Mouse (Mus musculus): ENCODE data around the gene Ppp2r3a. TPM values are rescaled to one million over a fixed set of nuclear protein-coding genes. Genes with fewer than 3 reads are reported as not detected.

Gene Ppp2r3a
- polyA plus RNA-seq, 1 experiment from 2014 or later, result 92.6 TPM

- no peak for ATAC-seq (replicated peaks; ENCODE audit: extremely low read depth, insufficient read depth, low FRiP score)
- H3K36me3 ChIP-seq (ENCODE audit: control insufficient read depth, insufficient read depth), result no peaks in the 10 kb centered on the region
- H3K27me3 ChIP-seq (ENCODE audit: control insufficient read depth, insufficient read depth, low read length), result no peaks in the 10 kb centered on the region
- no peaks in the 10 kb centered on the region for H3K9me3 ChIP-seq (replicated peaks; ENCODE audit: control insufficient read depth, low read length)
- peaks cover 35% of the 10 kb centered on the region for H3K4me1 ChIP-seq (ENCODE audit: control insufficient read depth, insufficient read depth, low read length)
- H3K9ac ChIP-seq (ENCODE audit: low read length), result no peak overlapping the region; the same call in 1 of the 2 replicates
- WGBS, result 67% methylated on average over 4 of the region's 4 CpGs
- H3K4me3 ChIP-seq (ENCODE audit: low read length), result peak overlapping the region; percentile 39
- no peak overlapping the region for H3K27ac ChIP-seq (ENCODE audit: low read length)
- peak overlapping the region; percentile 61 for H3K4me2 ChIP-seq (ENCODE audit: low read depth, low read length)
Observed at GRCm38 (mm10) chr9:101078579-101078978, 173.0 kb downstream of the Ppp2r3a start.

- H3K9ac ChIP-seq (ENCODE audit: low read length), result peak overlapping the region; percentile 100
- H3K27me3 ChIP-seq (ENCODE audit: control insufficient read depth, insufficient read depth, low read length), result no peaks in the 10 kb centered on the region
- H3K27ac ChIP-seq (ENCODE audit: low read length), result no peak overlapping the region
- no peaks in the 10 kb centered on the region for H3K36me3 ChIP-seq (ENCODE audit: control insufficient read depth, insufficient read depth)
- H3K4me3 ChIP-seq (ENCODE audit: low read length), result peak overlapping the region; percentile 97
- H3K4me1 ChIP-seq (ENCODE audit: control insufficient read depth, insufficient read depth, low read length), result peaks cover 38% of the 10 kb centered on the region
- no peak for ATAC-seq (replicated peaks; ENCODE audit: extremely low read depth, insufficient read depth, low FRiP score)
- no peaks in the 10 kb centered on the region for H3K9me3 ChIP-seq (replicated peaks; ENCODE audit: control insufficient read depth, low read length)
- peak overlapping the region; percentile 81 for H3K4me2 ChIP-seq (ENCODE audit: low read depth, low read length)
Observed at GRCm38 (mm10) chr9:101077486-101077885, 174.1 kb downstream of the Ppp2r3a start.

- peak overlapping the region; percentile 81 for H3K4me2 ChIP-seq (ENCODE audit: low read depth, low read length)
- no peaks in the 10 kb centered on the region for H3K36me3 ChIP-seq (ENCODE audit: control insufficient read depth, insufficient read depth)
- 1% methylated on average over 18 of the region's 18 CpGs for WGBS
- peaks cover 37% of the 10 kb centered on the region for H3K4me1 ChIP-seq (ENCODE audit: control insufficient read depth, insufficient read depth, low read length)
- H3K27ac ChIP-seq (ENCODE audit: low read length), result peak overlapping the region; percentile 6
- no peaks in the 10 kb centered on the region for H3K9me3 ChIP-seq (replicated peaks; ENCODE audit: control insufficient read depth, low read length)
- peak overlapping the region; percentile 100 for H3K9ac ChIP-seq (ENCODE audit: low read length)
- no peaks in the 10 kb centered on the region for H3K27me3 ChIP-seq (ENCODE audit: control insufficient read depth, insufficient read depth, low read length)
- H3K4me3 ChIP-seq (ENCODE audit: low read length), result peak overlapping the region; percentile 97
- ATAC-seq (replicated peaks; ENCODE audit: extremely low read depth, insufficient read depth, low FRiP score), result no peak
Observed at GRCm38 (mm10) chr9:101076095-101076875, 175.3 kb downstream of the Ppp2r3a start.

- H3K9me3 ChIP-seq (replicated peaks; ENCODE audit: control insufficient read depth, low read length), result no peaks in the 10 kb centered on the region
- no peaks in the 10 kb centered on the region for H3K27me3 ChIP-seq (ENCODE audit: control insufficient read depth, insufficient read depth, low read length)
- no peaks in the 10 kb centered on the region for H3K36me3 ChIP-seq (ENCODE audit: control insufficient read depth, insufficient read depth)
- peak overlapping the region; percentile 81 for H3K4me2 ChIP-seq (ENCODE audit: low read depth, low read length)
- peaks cover 35% of the 10 kb centered on the region for H3K4me1 ChIP-seq (ENCODE audit: control insufficient read depth, insufficient read depth, low read length)
- H3K4me3 ChIP-seq (ENCODE audit: low read length), result peak overlapping the region; percentile 97
- H3K27ac ChIP-seq (ENCODE audit: low read length), result peak overlapping the region; percentile 100
- under 1% methylated on average over 8 of the region's 8 CpGs for WGBS
- H3K9ac ChIP-seq (ENCODE audit: low read length), result peak overlapping the region; percentile 100
- ATAC-seq (replicated peaks; ENCODE audit: extremely low read depth, insufficient read depth, low FRiP score), result no peak
Observed at GRCm38 (mm10) chr9:101075694-101076093, 175.9 kb downstream of the Ppp2r3a start.

- no peaks in the 10 kb centered on the region for H3K36me3 ChIP-seq (ENCODE audit: control insufficient read depth, insufficient read depth)
- peaks cover 31% of the 10 kb centered on the region for H3K4me1 ChIP-seq (ENCODE audit: control insufficient read depth, insufficient read depth, low read length)
Observed at GRCm38 (mm10) chr9:101075091-101075581, 176.5 kb downstream of the Ppp2r3a start.

GRCm38 (mm10) chr9:101074332-101075021 is 177.1 kb downstream of the Ppp2r3a start:
- WGBS, result under 1% methylated on average over 87 of the region's 100 CpGs
- ATAC-seq (replicated peaks; ENCODE audit: extremely low read depth, insufficient read depth, low FRiP score), result peak; percentile 70
- Histone ChIP-seq H3K27ac (ENCODE audit: low read length) (peak overlapping the region; percentile 100), H3K27me3 (ENCODE audit: control insufficient read depth, insufficient read depth, low read length) (no peaks in the 10 kb centered on the region), H3K9me3 (replicated peaks; ENCODE audit: control insufficient read depth, low read length) (0 out of 2 replicates have a peak, but pooled peaks cover 2% of the 10 kb centered on the region), H3K4me3 (ENCODE audit: low read length) (peak overlapping the region; percentile 97), H3K9ac (ENCODE audit: low read length) (peak overlapping the region; percentile 100), H3K36me3 (ENCODE audit: control insufficient read depth, insufficient read depth) (no peaks in the 10 kb centered on the region), H3K4me1 (ENCODE audit: control insufficient read depth, insufficient read depth, low read length) (peaks cover 26% of the 10 kb centered on the region), H3K4me2 (ENCODE audit: low read depth, low read length) (peak overlapping the region; percentile 81)

More at GRCm38 (mm10) chr9:101075091-101075581, 176.5 kb downstream of the Ppp2r3a start:
- Histone ChIP-seq H3K27me3 (ENCODE audit: control insufficient read depth, insufficient read depth, low read length) (no peaks in the 10 kb centered on the region), H3K4me2 (ENCODE audit: low read depth, low read length) (peak overlapping the region; percentile 81), H3K9me3 (replicated peaks; ENCODE audit: control insufficient read depth, low read length) (no peaks in the 10 kb centered on the region), H3K9ac (ENCODE audit: low read length) (peak overlapping the region; percentile 100), H3K27ac (ENCODE audit: low read length) (peak overlapping the region; percentile 100), H3K4me3 (ENCODE audit: low read length) (peak overlapping the region; percentile 97)
- ATAC-seq (replicated peaks; ENCODE audit: extremely low read depth, insufficient read depth, low FRiP score), result no peak
- under 1% methylated on average over 25 of the region's 25 CpGs for WGBS

- H3K36me3 ChIP-seq (ENCODE audit: control insufficient read depth, insufficient read depth), result no peaks in the 10 kb centered on the region
- peak within 1 kb of the TSS; percentile 100 for H3K27ac ChIP-seq (ENCODE audit: low read length)
- ATAC-seq (replicated peaks; ENCODE audit: extremely low read depth, insufficient read depth, low FRiP score), result no peak; the same call in 1 of the 2 replicates
- H3K4me3 ChIP-seq (ENCODE audit: low read length), result peak within 1 kb of the TSS; percentile 97
- 0 out of 2 replicates have a peak, but pooled peaks cover 2% of the 10 kb centered on the region for H3K9me3 ChIP-seq (replicated peaks; ENCODE audit: control insufficient read depth, low read length)
- H3K27me3 ChIP-seq (ENCODE audit: control insufficient read depth, insufficient read depth, low read length), result no peaks in the 10 kb centered on the region
- WGBS, result 0% methylated on average over 32 of the region's 43 CpGs
- H3K9ac ChIP-seq (ENCODE audit: low read length), result peak within 1 kb of the TSS; percentile 100
- peaks cover 21% of the 10 kb centered on the region for H3K4me1 ChIP-seq (ENCODE audit: control insufficient read depth, insufficient read depth, low read length)
- H3K4me2 ChIP-seq (ENCODE audit: low read depth, low read length), result peak within 1 kb of the TSS; percentile 86
Observed at GRCm38 (mm10) chr9:101073987-101074331, 177.6 kb downstream of the Ppp2r3a start, which contains the start of gene Msl2. Gene Msl2 (plus strand): TSS chr9:101074101.

GRCm38 (mm10) chr9:101073041-101073986 is 178.3 kb downstream of the Ppp2r3a start:
- peak; percentile 93 for ATAC-seq (replicated peaks; ENCODE audit: extremely low read depth, insufficient read depth, low FRiP score)
- 1% methylated on average over 61 of the region's 65 CpGs for WGBS

More at GRCm38 (mm10) chr9:101073041-101073986, 178.3 kb downstream of the Ppp2r3a start:
- Histone ChIP-seq H3K36me3 (ENCODE audit: control insufficient read depth, insufficient read depth) (no peaks in the 10 kb centered on the region), H3K9ac (ENCODE audit: low read length) (peak overlapping the region; percentile 96), H3K4me3 (ENCODE audit: low read length) (peak overlapping the region; percentile 97), H3K27ac (ENCODE audit: low read length) (peak overlapping the region; percentile 96), H3K9me3 (replicated peaks; ENCODE audit: control insufficient read depth, low read length) (0 out of 2 replicates have a peak, but pooled peaks cover 2% of the 10 kb centered on the region), H3K27me3 (ENCODE audit: control insufficient read depth, insufficient read depth, low read length) (no peaks in the 10 kb centered on the region), H3K4me2 (ENCODE audit: low read depth, low read length) (peak overlapping the region; percentile 86), H3K4me1 (ENCODE audit: control insufficient read depth, insufficient read depth, low read length) (peaks cover 14% of the 10 kb centered on the region)
